Mouse (Mus musculus) E14TG2a.4 (cell line): Measurements from ENCODE around the gene Dpf1.
A peak's percentile ranks its signal among the peaks of the same experiment; 100 is the strongest.

Experiments
- CTCF ChIP-seq: conservative IDR thresholded peaks from 2 replicates; pipeline ENCODE4 v1.5.1; 2014; ENCODE audit warnings: low read length
- NANOG ChIP-seq: IDR thresholded peaks from 2 replicates; pipeline ENCODE4 v1.6.1; 2014; ENCODE audit warnings: borderline replicate concordance, low read length, mixed read lengths
- POU5F1 ChIP-seq: IDR thresholded peaks from 2 replicates; pipeline ENCODE4 v1.6.1; 2014; ENCODE audit warnings: low read length, borderline replicate concordance

- TF ChIP-seq CTCF (peak; percentile 64), POU5F1 (no peak), NANOG (no peak)
These were observed 60.3 kb downstream of the Dpf1 start for GRCm38 (mm10) chr7:29364052-29364451.
